Mouse (Mus musculus): ENCODE data around the gene Cep112.

- TF ChIP-seq CTCF (conservative IDR thresholded peaks at IDR 0.05; ENCODE audit: low read length) (no peak), NANOG (IDR thresholded peaks at IDR 0.05; ENCODE audit: borderline replicate concordance, low read length) (no peak), POU5F1 (IDR thresholded peaks at IDR 0.05; ENCODE audit: borderline replicate concordance, low read length) (no peak)
These were observed 19.0 kb downstream of the Cep112 start for GRCm38 (mm10) chr11:108443893-108444563.

Data from E14TG2a.4 (cell line).